Mouse (Mus musculus) hindbrain, postnatal 0 days (tissue): ENCODE measurements at regions not wholly inside any gene's neighbourhood (a gene's known extent, or its start where the extent isn't known, plus 50 kb on each side); places are given as distances from the start of the nearest gene placed in this dataset.

Experiments
- ATAC-seq: fragments of 200-750 bp; cut with Nextera tagmentation; 2 replicates; pipeline ENCODE4 v1.8.0; 2017; ENCODE audit warnings: mild to moderate bottlenecking, moderate TSS enrichment, moderate library complexity
- DNase-seq: peaks from one replicate; pipeline ENCODE4 v3.0.0-alpha.2; 2015; ENCODE audit warnings: low spot score
- H3K27ac ChIP-seq: fragments of 300-500 bp; sonication (generic); 2 replicates; pipeline ENCODE4 v1.5.1; 2014; ENCODE audit warnings: mild to moderate bottlenecking
- H3K27me3 ChIP-seq: fragments of 300-500 bp; sonication (generic); 2 replicates; pipeline ENCODE4 v1.6.1; 2014; ENCODE audit warnings: low read length, mixed read lengths; ENCODE audit not compliant: insufficient read depth
- H3K36me3 ChIP-seq: fragments of 300-500 bp; sonication (generic); 2 replicates; pipeline ENCODE4 v1.6.1; 2014; ENCODE audit warnings: low read length, mixed read lengths; ENCODE audit not compliant: insufficient read depth
- H3K4me1 ChIP-seq: fragments of 300-500 bp; sonication (generic); 2 replicates; pipeline ENCODE4 v1.6.1; 2014; ENCODE audit warnings: antibody characterized with exemption, low read length, mixed read lengths; ENCODE audit not compliant: insufficient read depth
- H3K4me2 ChIP-seq: fragments of 300-500 bp; sonication (generic); 2 replicates; pipeline ENCODE4 v1.6.1; 2014; ENCODE audit warnings: low read depth, mild to moderate bottlenecking, low read length, moderate library complexity, mixed read lengths
- H3K4me3 ChIP-seq: fragments of 300-500 bp; sonication (generic); 2 replicates; pipeline ENCODE4 v1.5.1; 2014; ENCODE audit warnings: low read length
- H3K9ac ChIP-seq: fragments of 300-500 bp; sonication (generic); replicated peaks from 2 replicates; pipeline ENCODE4 v1.6.1; 2014; ENCODE audit warnings: mild to moderate bottlenecking, low read length, moderate library complexity, mixed read lengths
- H3K9me3 ChIP-seq: fragments of 300-500 bp; sonication (generic); 2 replicates; pipeline ENCODE4 v1.6.1; 2016; ENCODE audit warnings: low read length, mixed read lengths
- CTCF ChIP-seq: IDR thresholded peaks from 2 replicates; pipeline ENCODE4 v1.5.1; 2016; ENCODE audit warnings: antibody characterized with exemption, control low read depth, low read depth
- WGBS: fragments of 180-500 bp; shearing (Covaris S2); extraction: QIAGEN DNeasy Blood & Tissue Kit; methylation state at CpG from one replicate; pipeline ENCODE4 v1.1.7; 2014; 5-methylcytosine and 5-hydroxymethylcytosine counted together

- Histone ChIP-seq H3K27me3 (no peaks in the 10 kb centered on the region), H3K27ac (no peak overlapping the region), H3K4me1 (no peaks in the 10 kb centered on the region; the same call in 1 of the 2 replicates), H3K36me3 (no peaks in the 10 kb centered on the region), H3K9ac (no peak overlapping the region), H3K4me2 (no peak overlapping the region), H3K9me3 (no peaks in the 10 kb centered on the region), H3K4me3 (no peak overlapping the region)
- DNase-seq (no peak), ATAC-seq (no peak)
- WGBS, result 80% methylated on average over 4 of the region's 4 CpGs
- no peak for TF ChIP-seq CTCF
These were observed 78.1 kb upstream of the Calcoco1 start for GRCm38 (mm10) chr15:102800049-102800448.

GRCm38 (mm10) chr15:102802265-102802813, 80.4 kb upstream of the Calcoco1 start:
- Histone ChIP-seq H3K4me1 (no peaks in the 10 kb centered on the region; the same call in 1 of the 2 replicates), H3K36me3 (no peaks in the 10 kb centered on the region), H3K9ac (no peak overlapping the region), H3K4me2 (no peak overlapping the region), H3K9me3 (no peaks in the 10 kb centered on the region), H3K4me3 (no peak overlapping the region), H3K27me3 (no peaks in the 10 kb centered on the region), H3K27ac (no peak overlapping the region)
- DNase-seq (no peak), ATAC-seq (no peak)
- WGBS, result 58% methylated on average over 8 of the region's 8 CpGs
- no peak for TF ChIP-seq CTCF

DNA sequence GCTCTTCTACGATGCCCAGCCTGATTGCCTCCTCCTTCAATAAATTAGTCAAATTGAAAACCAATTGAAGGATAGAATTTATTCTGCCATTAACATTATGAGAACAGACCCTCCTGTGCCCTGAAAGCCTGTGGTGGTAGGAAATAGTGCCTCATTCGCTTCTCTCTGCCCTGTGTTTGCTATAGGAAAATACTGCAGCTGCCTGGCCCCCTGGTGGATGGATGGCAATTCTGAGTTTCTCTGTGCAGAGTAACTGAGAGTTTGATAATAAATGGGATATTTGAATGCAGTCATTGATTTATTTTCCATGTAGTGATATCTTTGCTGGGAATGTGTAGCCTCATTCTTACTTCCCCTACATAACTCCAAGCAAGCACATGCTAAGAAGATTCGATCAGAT, 85.4 kb upstream of the Calcoco1 start:
- no peaks in the 10 kb centered on the region for H3K36me3 ChIP-seq
- no peak overlapping the region for H3K4me2 ChIP-seq
- H3K9me3 ChIP-seq, result no peaks in the 10 kb centered on the region
- ATAC-seq (peak; percentile 69; the same call in 1 of the 2 replicates), DNase-seq (peak; percentile 75)
- no peak overlapping the region for H3K4me3 ChIP-seq
- WGBS, result 46% methylated on average over 3 of the region's 3 CpGs
- no peak overlapping the region for H3K9ac ChIP-seq
- H3K27me3 ChIP-seq, result no peaks in the 10 kb centered on the region
- peak overlapping the region; percentile 58; the same call in 1 of the 2 replicates for H3K27ac ChIP-seq
- peak; percentile 83 for TF ChIP-seq CTCF
- H3K4me1 ChIP-seq, result no peaks in the 10 kb centered on the region

DNA sequence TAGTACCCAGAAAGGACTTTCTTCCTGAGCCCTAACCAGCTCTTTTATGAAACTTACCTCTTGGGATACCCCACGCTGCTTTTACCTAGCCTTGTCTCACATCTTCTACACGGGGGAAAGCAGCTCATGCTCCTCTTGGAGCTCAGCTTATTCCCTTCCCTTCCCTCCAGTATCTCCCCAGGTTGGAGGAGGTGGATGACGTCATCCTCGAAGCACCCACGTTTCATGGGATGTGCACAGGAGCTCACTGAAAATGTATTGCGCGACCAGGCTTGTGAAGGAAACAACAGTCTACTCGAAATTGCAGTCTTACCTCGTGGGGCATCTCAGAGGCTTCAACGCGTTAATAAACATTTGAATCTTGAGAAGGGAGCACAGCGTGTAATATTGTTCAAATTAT, 97.2 kb upstream of the Calcoco1 start:
- no peak for ATAC-seq

GRCm38 (mm10) chr15:102839688-102840087, 81.2 kb upstream of the Hoxc13 start:
- WGBS, result 79% methylated on average over 5 of the region's 5 CpGs
- Histone ChIP-seq H3K4me2 (no peak overlapping the region), H3K4me1 (no peaks in the 10 kb centered on the region), H3K27ac (no peak overlapping the region), H3K27me3 (no peaks in the 10 kb centered on the region), H3K9me3 (no peaks in the 10 kb centered on the region), H3K9ac (no peak overlapping the region), H3K4me3 (no peak overlapping the region), H3K36me3 (no peaks in the 10 kb centered on the region)
- TF ChIP-seq CTCF, result no peak
- DNase-seq (no peak), ATAC-seq (no peak)

More for the DNA sequence above, 97.2 kb upstream of the Calcoco1 start:
- no peak for DNase-seq
- no peak overlapping the region for H3K4me2 ChIP-seq
- H3K36me3 ChIP-seq, result no peaks in the 10 kb centered on the region
- H3K4me3 ChIP-seq, result no peak overlapping the region
- no peak for TF ChIP-seq CTCF
- WGBS, result 72% methylated on average over 12 of the region's 12 CpGs
- H3K27ac ChIP-seq, result no peak overlapping the region
- H3K9ac ChIP-seq, result no peak overlapping the region
- no peaks in the 10 kb centered on the region for H3K4me1 ChIP-seq
- no peaks in the 10 kb centered on the region for H3K9me3 ChIP-seq
- no peaks in the 10 kb centered on the region for H3K27me3 ChIP-seq

DNA sequence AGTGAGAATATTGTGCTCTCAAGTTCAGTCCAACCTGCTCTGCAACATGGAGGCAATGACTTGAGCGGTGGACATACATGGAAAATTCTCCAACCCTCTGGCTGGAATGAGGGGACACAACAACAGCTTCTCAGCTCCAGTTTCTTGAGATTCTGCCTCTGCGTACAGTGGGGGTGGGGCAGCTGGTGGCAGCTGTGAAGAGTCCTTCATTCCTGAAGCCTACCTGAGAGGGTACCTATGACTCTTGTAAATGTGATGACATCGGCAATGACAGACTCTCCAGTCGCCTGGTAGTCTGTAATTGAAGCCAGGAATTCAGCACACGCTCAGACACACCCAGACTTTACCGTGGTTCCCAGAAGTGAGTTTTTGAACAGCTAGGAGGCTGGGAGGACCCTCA, 58.5 kb upstream of the Hoxc13 start:
- H3K4me3 ChIP-seq, result no peak overlapping the region
- no peak overlapping the region for H3K9ac ChIP-seq
- H3K27me3 ChIP-seq, result no peaks in the 10 kb centered on the region
- no peaks in the 10 kb centered on the region for H3K36me3 ChIP-seq
- H3K9me3 ChIP-seq, result no peaks in the 10 kb centered on the region
- no peak overlapping the region for H3K4me2 ChIP-seq
- no peak for DNase-seq
- no peak overlapping the region for H3K27ac ChIP-seq
- no peak for ATAC-seq
- 91% methylated on average over 6 of the region's 6 CpGs for WGBS
- H3K4me1 ChIP-seq, result no peaks in the 10 kb centered on the region
- TF ChIP-seq CTCF, result no peak

DNA sequence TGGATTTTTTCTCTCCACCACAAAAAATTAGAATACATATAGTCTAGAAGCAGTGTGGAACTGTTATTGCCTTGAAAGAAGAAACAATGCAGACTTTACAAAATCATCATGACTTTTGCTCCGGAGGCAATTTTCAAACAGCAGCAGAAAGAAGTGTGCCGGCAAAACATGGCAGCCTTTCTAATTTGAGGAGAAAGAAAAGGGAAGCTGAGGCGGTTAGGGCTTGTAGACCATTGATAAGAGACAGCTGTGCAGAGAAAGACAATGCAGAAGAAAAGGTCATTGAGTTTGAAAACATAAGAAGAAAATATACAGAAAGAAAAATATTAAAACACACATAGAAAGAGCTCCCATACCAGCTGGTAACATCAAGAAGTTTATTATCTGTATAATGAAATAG, 54.1 kb upstream of the Hoxc13 start:
- WGBS, result 89% methylated on average over 3 of the region's 3 CpGs
- Histone ChIP-seq H3K27me3 (no peaks in the 10 kb centered on the region), H3K9me3 (no peaks in the 10 kb centered on the region), H3K4me3 (no peak overlapping the region), H3K4me1 (no peaks in the 10 kb centered on the region), H3K9ac (no peak overlapping the region), H3K4me2 (no peak overlapping the region), H3K27ac (no peak overlapping the region), H3K36me3 (no peaks in the 10 kb centered on the region)
- no peak for ATAC-seq
- no peak for TF ChIP-seq CTCF
- DNase-seq, result no peak
